19 mouse cellular contexts compared by ENCODE assay signal in the genomic region with DNA sequence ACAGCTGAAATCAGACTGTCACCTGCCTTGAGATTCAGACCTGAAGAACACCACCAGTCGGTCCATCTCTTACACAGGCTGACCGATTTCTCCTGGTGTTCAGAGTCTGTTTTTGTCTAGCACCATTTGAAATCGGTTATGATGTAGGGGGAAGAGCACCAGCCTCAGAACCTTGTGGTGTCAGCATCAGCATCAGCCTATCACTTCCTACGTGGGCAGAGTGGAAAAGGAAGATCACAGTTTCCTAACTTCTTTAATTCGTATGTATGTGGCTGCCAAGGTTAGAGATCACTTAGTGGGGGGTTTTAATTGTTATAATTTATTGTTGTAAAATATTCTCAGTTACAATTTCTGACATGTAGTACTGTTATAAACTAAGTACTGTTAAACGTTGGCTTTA. TPM values are rescaled to one million over a fixed set of nuclear protein-coding genes. Genes with fewer than 3 reads are reported as not detected.
DNase-seq lines count a peak whose midpoint lies in the region; ATAC-seq and TF ChIP-seq lines count a peak whose summit lies in the region.
"Had no signal": no experiment of that assay in that cellular context is flagged by ENCODE, and none has a peak within 500 bp of the region (broad histone marks: within the 10 kb centered on the region; RNA-seq: fewer than 3 reads in every experiment).

No protein-coding gene starts in this region.

- 84% methylated on average over 6 of the region's 6 CpGs for WGBS in thymus, adult 2 months
- WGBS in stomach, postnatal 0 days, result 78% methylated on average over 6 of the region's 6 CpGs

- peak overlapping the region; percentile 25; the same call in 1 of the 2 replicates for H3K27ac ChIP-seq in left cerebral cortex, adult 2 months
- no peak overlapping the region for H3K27ac ChIP-seq in thymus, adult 2 months (ENCODE audit: control insufficient read depth, insufficient read depth, low read length)
- H3K27ac ChIP-seq in stomach, postnatal 0 days (replicated peaks), result no peak overlapping the region
- H3K27ac ChIP-seq: forebrain, embryonic 10.5 days; forebrain, embryonic 13.5 days; hindbrain, embryonic 12.5 days had no signal

- H3K27me3 ChIP-seq in thymus, adult 2 months (ENCODE audit: control insufficient read depth, insufficient read depth, low read length), result no peaks in the 10 kb centered on the region
- H3K27me3 ChIP-seq in stomach, postnatal 0 days (ENCODE audit: control insufficient read depth, insufficient read depth, low read length), result no peaks in the 10 kb centered on the region
- H3K27me3 ChIP-seq: forebrain, embryonic 13.5 days; hindbrain, embryonic 12.5 days had no signal

- DNase-seq in adrenal gland, adult (ENCODE audit: inconsistent age in 2 of 2, low spot score in 1 of 2), result peak; percentile 2 to 23
- DNase-seq in adrenal gland, postnatal 25 days, result no peak
- no peak for DNase-seq in left cerebral cortex, adult 2 months (ENCODE audit: extremely low spot score in 1 of 2, low spot score in 2 of 2)
- no peak for DNase-seq in left cerebral cortex, adult 8-10 months (ENCODE audit: low spot score in 2 of 2)
- no peak for DNase-seq in thymus, adult 2 months
- DNase-seq in stomach, postnatal 0 days (ENCODE audit: low spot score), result no peak
- DNase-seq: adrenal gland, adult 2 months; adrenal gland, postnatal 14 days; cerebellum, adult 11-12 months; cerebellum, adult 8-10 months; cerebellum, postnatal 10 days; gastrocnemius, postnatal 14 days had no signal

- no peaks in the 10 kb centered on the region for H3K36me3 ChIP-seq in thymus, adult 2 months (ENCODE audit: control insufficient read depth, insufficient read depth, low read length)
- H3K36me3 ChIP-seq in stomach, postnatal 0 days (ENCODE audit: control insufficient read depth, insufficient read depth, low read length), result no peaks in the 10 kb centered on the region
- H3K36me3 ChIP-seq: forebrain, embryonic 10.5 days; hindbrain, embryonic 12.5 days had no signal

- H3K4me1 ChIP-seq in thymus, adult 2 months (replicated peaks; ENCODE audit: control insufficient read depth, insufficient read depth, low read length), result no peaks in the 10 kb centered on the region
- H3K4me1 ChIP-seq in stomach, postnatal 0 days (replicated peaks; ENCODE audit: control insufficient read depth, insufficient read depth), result no peaks in the 10 kb centered on the region
- H3K4me1 ChIP-seq: forebrain, embryonic 10.5 days; forebrain, embryonic 13.5 days; hindbrain, embryonic 12.5 days had no signal

- TF ChIP-seq EP300 in stomach, postnatal 0 days (optimal IDR thresholded peaks at IDR 0.05), result no peak

- H3K4me3 ChIP-seq in left cerebral cortex, adult 2 months, result no peak overlapping the region
- no peak overlapping the region for H3K4me3 ChIP-seq in thymus, adult 2 months (ENCODE audit: control insufficient read depth, insufficient read depth, low read length)
- no peak overlapping the region for H3K4me3 ChIP-seq in stomach, postnatal 0 days (ENCODE audit: low read depth, low read length)
- H3K4me3 ChIP-seq: forebrain, embryonic 10.5 days; forebrain, embryonic 13.5 days; hindbrain, embryonic 12.5 days had no signal

- H3K9ac ChIP-seq in stomach, postnatal 0 days (ENCODE audit: low read length), result no peak overlapping the region
- H3K9ac ChIP-seq: forebrain, embryonic 13.5 days; hindbrain, embryonic 12.5 days had no signal

- no peaks in the 10 kb centered on the region for H3K9me3 ChIP-seq in stomach, postnatal 0 days (ENCODE audit: control insufficient read depth, low read length)
- H3K9me3 ChIP-seq: forebrain, embryonic 10.5 days; forebrain, embryonic 13.5 days; hindbrain, embryonic 12.5 days had no signal

- no peak overlapping the region for H3K4me2 ChIP-seq in stomach, postnatal 0 days (replicated peaks; ENCODE audit: low read depth)
- H3K4me2 ChIP-seq: forebrain, embryonic 13.5 days; heart, embryonic 11.5 days; hindbrain, embryonic 12.5 days had no signal

- TF ChIP-seq CTCF in left cerebral cortex, adult 2 months (IDR thresholded peaks at IDR 0.05), result no peak
- no peak for TF ChIP-seq CTCF in thymus, adult 2 months (IDR thresholded peaks at IDR 0.05; ENCODE audit: borderline replicate concordance, control insufficient read depth, extremely low read depth, insufficient read depth, low read length, poor library complexity)
- no peak for TF ChIP-seq CTCF in stomach, postnatal 0 days (IDR thresholded peaks at IDR 0.05; ENCODE audit: low read depth)

- no peak for TF ChIP-seq POLR2A in thymus, adult 2 months (IDR thresholded peaks at IDR 0.05; ENCODE audit: control insufficient read depth, extremely low read depth, insufficient read depth, low read length, poor library complexity)

- ATAC-seq in inflammation-experienced regulatory T-cells, adult 6 months, result peak; percentile 60
- ATAC-seq in stomach, postnatal 0 days (ENCODE audit: low FRiP score, low TSS enrichment), result no peak
- ATAC-seq: forebrain, embryonic 13.5 days; forebrain, embryonic 16.5 days; hindbrain, embryonic 16.5 days had no signal

- intact Hi-C loops in left cerebral cortex, adult 2 months (cut with DNase I), result no loop called here

RNA-seq across cellular contexts. Expression of a gene that starts 54.6 kb away (rescaled TPM):
- total RNA-seq in adrenal gland, postnatal 25 days (2021), result 2.0 and 3.2 TPM in 2 replicates
- 1 to 10 TPM; 5.4 to 6.2 TPM for total RNA-seq in left cerebral cortex, adult 2 months (2021)
- 1 to 10 TPM; 3.9 to 5.4 (median 4.8) TPM for total RNA-seq in left cerebral cortex, adult 8-10 months (2022)
- polyA plus RNA-seq in inflammation-experienced regulatory T-cells, adult 6 months (2017; shearing (Covaris generic)), result 1 to 10 TPM; 2.6 to 3.7 (median 3.6) TPM
- 1.6 and 2.0 TPM in 2 replicates for polyA plus RNA-seq in thymus, adult 2 months (2012; rRNA removed)
- polyA plus RNA-seq in stomach, postnatal 0 days (2015; fragmentation: Nextera tagmentation; extraction: Ambion mirVana), result 0.46 and 0.70 TPM in 2 replicates

Comparison
In these comparisons a context has a peak if more than half of its experiments do, and no peak if none do; other contexts are left out.
1. DNase-seq: peak in adrenal gland, adult (2 of 2); none in adrenal gland, postnatal 25 days (single experiment), left cerebral cortex, adult 2 months (0 of 2), left cerebral cortex, adult 8-10 months (0 of 2), thymus, adult 2 months (single experiment) and stomach, postnatal 0 days (single experiment).